Mouse (Mus musculus): ENCODE results near the gene Bicd2. TPM values are rescaled to one million over a fixed set of nuclear protein-coding genes. Genes with fewer than 3 reads are reported as not detected.
A peak's percentile ranks its signal among the peaks of the same experiment; 100 is the strongest.

The Bicd2 gene
- polyA plus RNA-seq, 1 experiment from 2014 or later: 32.5 TPM

GRCm38 (mm10) chr13:49381230-49381629 lies 39.8 kb downstream of the Bicd2 start:
- 24% methylated on average over 3 of the region's 3 CpGs for WGBS
- Histone ChIP-seq H3K9ac (replicated peaks; ENCODE audit: low read depth) (no peak overlapping the region), H3K36me3 (ENCODE audit: insufficient read depth, low read length) (peaks cover 51% of the 10 kb centered on the region)

GRCm38 (mm10) chr13:49382997-49383396 lies 41.6 kb downstream of the Bicd2 start:
- H3K4me3 ChIP-seq (ENCODE audit: low read depth, low read length): no peak overlapping the region
- no peaks in the 10 kb centered on the region for H3K4me1 ChIP-seq (ENCODE audit: insufficient read depth, low read depth, low read length)
- TF ChIP-seq CTCF (IDR thresholded peaks at IDR 0.05) (no peak), EP300 (IDR thresholded peaks at IDR 0.05) (no peak)
- H3K27ac ChIP-seq (ENCODE audit: low read length): no peak overlapping the region
- 89% methylated on average over 23 of the region's 23 CpGs for WGBS
- H3K36me3 ChIP-seq (ENCODE audit: insufficient read depth, low read length): peaks cover 54% of the 10 kb centered on the region
- DNase-seq (ENCODE audit: low spot score): no peak
- no peak overlapping the region for H3K4me2 ChIP-seq (replicated peaks; ENCODE audit: low read depth, low read length)
- ATAC-seq: no peak
- no peak overlapping the region for H3K9ac ChIP-seq (replicated peaks; ENCODE audit: low read depth)
- H3K9me3 ChIP-seq (ENCODE audit: low read length): no peaks in the 10 kb centered on the region
- no peaks in the 10 kb centered on the region for H3K27me3 ChIP-seq (replicated peaks; ENCODE audit: insufficient read depth, low read length)

More at GRCm38 (mm10) chr13:49381230-49381629, 39.8 kb downstream of the Bicd2 start:
- Histone ChIP-seq H3K4me1 (ENCODE audit: insufficient read depth, low read depth, low read length) (no peaks in the 10 kb centered on the region), H3K4me3 (ENCODE audit: low read depth, low read length) (no peak overlapping the region), H3K9me3 (ENCODE audit: low read length) (no peaks in the 10 kb centered on the region), H3K27ac (ENCODE audit: low read length) (peak overlapping the region; percentile 62; the same call in 1 of the 2 replicates), H3K27me3 (replicated peaks; ENCODE audit: insufficient read depth, low read length) (no peaks in the 10 kb centered on the region), H3K4me2 (replicated peaks; ENCODE audit: low read depth, low read length) (no peak overlapping the region)
- ATAC-seq (peak; percentile 85), DNase-seq (ENCODE audit: low spot score) (peak; percentile 90)
- TF ChIP-seq CTCF (IDR thresholded peaks at IDR 0.05) (peak; percentile 99), EP300 (IDR thresholded peaks at IDR 0.05) (no peak; the same call in 1 of the 2 replicates)

- Histone ChIP-seq H3K9me3 (ENCODE audit: low read length) (no peaks in the 10 kb centered on the region), H3K27ac (ENCODE audit: low read length) (0 out of 2 replicates have a peak overlapping the region, but pooled peaks have one; percentile 14), H3K4me1 (ENCODE audit: insufficient read depth, low read depth, low read length) (no peaks in the 10 kb centered on the region), H3K9ac (replicated peaks; ENCODE audit: low read depth) (no peak overlapping the region), H3K4me3 (ENCODE audit: low read depth, low read length) (no peak overlapping the region), H3K4me2 (replicated peaks; ENCODE audit: low read depth, low read length) (no peak overlapping the region), H3K27me3 (replicated peaks; ENCODE audit: insufficient read depth, low read length) (no peaks in the 10 kb centered on the region), H3K36me3 (ENCODE audit: insufficient read depth, low read length) (peaks cover 42% of the 10 kb centered on the region)
- TF ChIP-seq EP300 (IDR thresholded peaks at IDR 0.05) (no peak), CTCF (IDR thresholded peaks at IDR 0.05) (no peak)
- DNase-seq (ENCODE audit: low spot score): peak; percentile 45
- 58% methylated on average over 16 of the region's 16 CpGs for WGBS
- peak; percentile 32 for ATAC-seq
Measured at GRCm38 (mm10) chr13:49384751-49385463, 43.5 kb downstream of the Bicd2 start.

- H3K27ac ChIP-seq (ENCODE audit: low read length): no peak overlapping the region
- H3K27me3 ChIP-seq (replicated peaks; ENCODE audit: insufficient read depth, low read length): no peaks in the 10 kb centered on the region
- ATAC-seq: no peak
- H3K9ac ChIP-seq (replicated peaks; ENCODE audit: low read depth): no peak overlapping the region
- no peak overlapping the region for H3K4me2 ChIP-seq (replicated peaks; ENCODE audit: low read depth, low read length)
- no peak overlapping the region for H3K4me3 ChIP-seq (ENCODE audit: low read depth, low read length)
- DNase-seq (ENCODE audit: low spot score): no peak
- peaks cover 10% of the 10 kb centered on the region; the same call in 1 of the 2 replicates for H3K36me3 ChIP-seq (ENCODE audit: insufficient read depth, low read length)
- no peaks in the 10 kb centered on the region; the same call in 1 of the 2 replicates for H3K4me1 ChIP-seq (ENCODE audit: insufficient read depth, low read depth, low read length)
- 96% methylated on average over 2 of the region's 2 CpGs for WGBS
- no peaks in the 10 kb centered on the region; the same call in 1 of the 2 replicates for H3K9me3 ChIP-seq (ENCODE audit: low read length)
- TF ChIP-seq CTCF (IDR thresholded peaks at IDR 0.05): peak; percentile 65
- no peak for TF ChIP-seq EP300 (IDR thresholded peaks at IDR 0.05)
Measured at GRCm38 (mm10) chr13:49391374-49391773, 50.0 kb downstream of the Bicd2 start.

GRCm38 (mm10) chr13:49393579-49393978 lies 52.2 kb downstream of the Bicd2 start:
- H3K4me2 ChIP-seq (replicated peaks; ENCODE audit: low read depth, low read length): no peak overlapping the region
- no peak overlapping the region for H3K27ac ChIP-seq (ENCODE audit: low read length)
- H3K9me3 ChIP-seq (ENCODE audit: low read length): no peaks in the 10 kb centered on the region; the same call in 1 of the 2 replicates
- H3K4me3 ChIP-seq (ENCODE audit: low read depth, low read length): no peak overlapping the region
- no peak for TF ChIP-seq CTCF (IDR thresholded peaks at IDR 0.05)
- peak; percentile 41; the same call in 1 of the 2 replicates for TF ChIP-seq EP300 (IDR thresholded peaks at IDR 0.05)
- WGBS: 41% methylated on average over 1 of the region's 1 CpGs
- no peaks in the 10 kb centered on the region; the same call in 1 of the 2 replicates for H3K4me1 ChIP-seq (ENCODE audit: insufficient read depth, low read depth, low read length)
- peaks cover 5% of the 10 kb centered on the region; the same call in 1 of the 2 replicates for H3K36me3 ChIP-seq (ENCODE audit: insufficient read depth, low read length)
- H3K9ac ChIP-seq (replicated peaks; ENCODE audit: low read depth): no peak overlapping the region
- no peaks in the 10 kb centered on the region for H3K27me3 ChIP-seq (replicated peaks; ENCODE audit: insufficient read depth, low read length)
- DNase-seq (ENCODE audit: low spot score) (no peak), ATAC-seq (no peak; the same call in 1 of the 2 replicates)

GRCm38 (mm10) chr13:49394886-49395447 lies 53.6 kb downstream of the Bicd2 start:
- ATAC-seq: no peak
- Histone ChIP-seq H3K27ac (ENCODE audit: low read length) (no peak overlapping the region), H3K4me2 (replicated peaks; ENCODE audit: low read depth, low read length) (no peak overlapping the region), H3K9me3 (ENCODE audit: low read length) (no peaks in the 10 kb centered on the region; the same call in 1 of the 2 replicates), H3K27me3 (replicated peaks; ENCODE audit: insufficient read depth, low read length) (no peaks in the 10 kb centered on the region), H3K4me1 (ENCODE audit: insufficient read depth, low read depth, low read length) (no peaks in the 10 kb centered on the region; the same call in 1 of the 2 replicates), H3K36me3 (ENCODE audit: insufficient read depth, low read length) (peaks cover 2% of the 10 kb centered on the region; the same call in 1 of the 2 replicates), H3K9ac (replicated peaks; ENCODE audit: low read depth) (no peak overlapping the region), H3K4me3 (ENCODE audit: low read depth, low read length) (no peak overlapping the region)
- TF ChIP-seq EP300 (IDR thresholded peaks at IDR 0.05) (no peak), CTCF (IDR thresholded peaks at IDR 0.05) (no peak)
- no peak for DNase-seq (ENCODE audit: low spot score)
- 92% methylated on average over 3 of the region's 3 CpGs for WGBS

All from lung, postnatal 0 days (tissue).